Mouse (Mus musculus): ENCODE measurements around the gene Ssr1. TPM values are rescaled to one million over a fixed set of nuclear protein-coding genes. Genes with fewer than 3 reads are reported as not detected.

Gene Ssr1
- total and polyA plus RNA-seq, 3 experiments, result 72.3 to 95.6 (median 78.1) TPM

DNA sequence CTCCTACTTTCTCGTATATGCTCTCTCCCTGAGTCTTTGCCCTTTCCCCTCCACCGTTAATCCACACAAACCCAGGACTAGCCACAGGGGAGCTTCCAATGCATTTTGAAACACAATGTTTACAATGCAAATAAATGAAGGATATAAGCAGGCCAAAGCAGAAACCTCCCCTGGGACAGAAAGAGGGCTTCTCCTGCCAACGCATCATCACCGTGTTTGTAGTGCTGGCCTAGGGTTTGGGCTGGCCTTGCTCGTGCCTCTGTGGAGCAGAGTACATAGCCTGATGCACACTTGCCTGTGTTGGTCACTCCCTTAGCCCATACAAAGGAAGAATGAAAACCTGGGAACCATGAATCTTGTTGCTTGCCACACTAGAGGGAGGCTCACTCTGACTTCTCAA lies 53.4 kb downstream of the Ssr1 start:
- DNase-seq (ENCODE audit: low spot score), result no peak
- Histone ChIP-seq H3K9me3 (replicated peaks) (no peaks in the 10 kb centered on the region), H3K4me3 (ENCODE audit: low read depth, low read length) (no peak overlapping the region), H3K27me3 (ENCODE audit: insufficient read depth, low read length) (no peaks in the 10 kb centered on the region), H3K4me1 (ENCODE audit: insufficient read depth, low read depth, low read length) (peaks cover 16% of the 10 kb centered on the region), H3K36me3 (replicated peaks) (peaks cover 88% of the 10 kb centered on the region)
- ATAC-seq (ENCODE audit: extremely low read depth, insufficient number of reproducible peaks, low FRiP score, poor library complexity, severe bottlenecking), result no peak
- TF ChIP-seq CTCF (IDR thresholded peaks at IDR 0.05; ENCODE audit: low read depth, low read length), result no peak
- no peak for TF ChIP-seq POLR2AphosphoS5 (IDR thresholded peaks at IDR 0.05; ENCODE audit: insufficient replicate concordance, low read depth, low read length)
- no peak for TF ChIP-seq GATA1 (IDR thresholded peaks at IDR 0.05; ENCODE audit: borderline replicate concordance, low read length)
- no peak for TF ChIP-seq GATA2 (IDR thresholded peaks at IDR 0.05; ENCODE audit: borderline replicate concordance, low read depth, low read length)
- no peak for TF ChIP-seq TAL1 (conservative IDR thresholded peaks at IDR 0.05; ENCODE audit: low read depth, low read length)

GRCm38 (mm10) chr13:37940167-37940566 lies 53.9 kb downstream of the Ssr1 start:
- TF ChIP-seq GATA1 (IDR thresholded peaks at IDR 0.05; ENCODE audit: borderline replicate concordance, low read length), result no peak
- no peak for TF ChIP-seq GATA2 (IDR thresholded peaks at IDR 0.05; ENCODE audit: borderline replicate concordance, low read depth, low read length)
- no peak for TF ChIP-seq POLR2AphosphoS5 (IDR thresholded peaks at IDR 0.05; ENCODE audit: insufficient replicate concordance, low read depth, low read length)
- TF ChIP-seq TAL1 (conservative IDR thresholded peaks at IDR 0.05; ENCODE audit: low read depth, low read length), result no peak
- no peak for TF ChIP-seq CTCF (IDR thresholded peaks at IDR 0.05; ENCODE audit: low read depth, low read length)
- DNase-seq (ENCODE audit: low spot score) (no peak), ATAC-seq (ENCODE audit: extremely low read depth, insufficient number of reproducible peaks, low FRiP score, poor library complexity, severe bottlenecking) (no peak)
- Histone ChIP-seq H3K9me3 (replicated peaks) (no peaks in the 10 kb centered on the region), H3K4me1 (ENCODE audit: insufficient read depth, low read depth, low read length) (peaks cover 16% of the 10 kb centered on the region), H3K36me3 (replicated peaks) (peaks cover 88% of the 10 kb centered on the region), H3K4me3 (ENCODE audit: low read depth, low read length) (no peak overlapping the region), H3K27me3 (ENCODE audit: insufficient read depth, low read length) (no peaks in the 10 kb centered on the region)

DNA sequence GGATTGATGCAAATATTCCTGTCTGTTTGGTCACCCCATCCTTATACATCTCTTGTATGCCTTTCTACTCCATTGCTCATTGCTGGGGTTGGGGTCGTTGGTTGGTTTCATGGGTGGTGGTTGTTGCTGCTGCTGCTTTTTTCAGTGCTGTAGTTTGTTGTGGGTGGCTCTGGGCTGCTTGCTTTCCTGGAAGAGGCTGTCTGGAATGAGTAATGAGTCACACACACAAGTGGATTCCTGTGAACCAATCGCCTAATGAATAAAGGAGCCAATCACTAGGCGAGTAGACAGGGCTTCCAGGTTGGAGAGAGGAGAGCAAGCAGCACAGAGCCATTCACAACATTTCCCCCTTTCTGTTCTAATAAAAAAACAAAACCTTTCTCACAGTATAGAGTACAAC lies 57.7 kb downstream of the Ssr1 start:
- no peak for TF ChIP-seq GATA2 (IDR thresholded peaks at IDR 0.05; ENCODE audit: borderline replicate concordance, low read depth, low read length)
- no peak overlapping the region for H3K4me3 ChIP-seq (ENCODE audit: low read depth, low read length)
- ATAC-seq (ENCODE audit: extremely low read depth, insufficient number of reproducible peaks, low FRiP score, poor library complexity, severe bottlenecking), result no peak
- H3K4me1 ChIP-seq (ENCODE audit: insufficient read depth, low read depth, low read length), result peaks cover 15% of the 10 kb centered on the region
- no peaks in the 10 kb centered on the region for H3K9me3 ChIP-seq (replicated peaks)
- DNase-seq (ENCODE audit: low spot score), result no peak
- H3K36me3 ChIP-seq (replicated peaks), result peaks cover 87% of the 10 kb centered on the region
- H3K27me3 ChIP-seq (ENCODE audit: insufficient read depth, low read length), result no peaks in the 10 kb centered on the region

GRCm38 (mm10) chr13:37934920-37935319 lies 59.1 kb downstream of the Ssr1 start:
- H3K27me3 ChIP-seq (ENCODE audit: insufficient read depth, low read length), result no peaks in the 10 kb centered on the region; the same call in 1 of the 2 replicates
- peaks cover 89% of the 10 kb centered on the region for H3K36me3 ChIP-seq (replicated peaks)
- TF ChIP-seq POLR2AphosphoS5 (IDR thresholded peaks at IDR 0.05; ENCODE audit: insufficient replicate concordance, low read depth, low read length) (no peak), GATA1 (IDR thresholded peaks at IDR 0.05; ENCODE audit: borderline replicate concordance, low read length) (no peak), CTCF (IDR thresholded peaks at IDR 0.05; ENCODE audit: low read depth, low read length) (no peak), GATA2 (IDR thresholded peaks at IDR 0.05; ENCODE audit: borderline replicate concordance, low read depth, low read length) (no peak)
- ATAC-seq (ENCODE audit: extremely low read depth, insufficient number of reproducible peaks, low FRiP score, poor library complexity, severe bottlenecking) (no peak), DNase-seq (ENCODE audit: low spot score) (no peak)
- no peaks in the 10 kb centered on the region for H3K9me3 ChIP-seq (replicated peaks)
- peaks cover 22% of the 10 kb centered on the region for H3K4me1 ChIP-seq (ENCODE audit: insufficient read depth, low read depth, low read length)
- no peak overlapping the region for H3K4me3 ChIP-seq (ENCODE audit: low read depth, low read length)

DNA sequence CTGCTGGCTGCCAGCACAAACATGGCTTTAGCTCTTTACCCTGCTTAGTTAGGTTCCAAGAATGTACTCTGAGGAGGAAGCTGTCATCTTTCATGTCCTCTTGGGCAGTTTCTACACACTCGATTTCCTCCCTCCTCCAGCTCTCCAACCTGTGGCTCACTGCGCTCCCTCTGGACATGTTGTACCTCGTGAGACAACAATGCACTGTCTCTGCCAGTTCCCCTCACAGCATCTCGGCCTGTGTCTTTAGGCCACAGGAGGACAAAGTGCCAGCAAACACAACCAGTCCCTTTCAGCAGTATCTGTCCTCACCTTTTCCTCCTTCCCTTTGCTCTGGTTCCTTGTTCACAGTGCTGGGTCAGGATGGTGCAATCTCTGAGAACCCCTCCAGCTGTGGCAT lies 59.9 kb downstream of the Ssr1 start:
- DNase-seq (ENCODE audit: low spot score), result no peak
- Histone ChIP-seq H3K36me3 (replicated peaks) (peaks cover 90% of the 10 kb centered on the region), H3K4me3 (ENCODE audit: low read depth, low read length) (no peak overlapping the region), H3K4me1 (ENCODE audit: insufficient read depth, low read depth, low read length) (peaks cover 27% of the 10 kb centered on the region), H3K9me3 (replicated peaks) (no peaks in the 10 kb centered on the region), H3K27me3 (ENCODE audit: insufficient read depth, low read length) (no peaks in the 10 kb centered on the region; the same call in 1 of the 2 replicates)
- TF ChIP-seq GATA1 (IDR thresholded peaks at IDR 0.05; ENCODE audit: borderline replicate concordance, low read length) (no peak), CTCF (IDR thresholded peaks at IDR 0.05; ENCODE audit: low read depth, low read length) (no peak), GATA2 (IDR thresholded peaks at IDR 0.05; ENCODE audit: borderline replicate concordance, low read depth, low read length) (no peak), TAL1 (conservative IDR thresholded peaks at IDR 0.05; ENCODE audit: low read depth, low read length) (no peak), POLR2AphosphoS5 (IDR thresholded peaks at IDR 0.05; ENCODE audit: insufficient replicate concordance, low read depth, low read length) (no peak)
- ATAC-seq (ENCODE audit: extremely low read depth, insufficient number of reproducible peaks, low FRiP score, poor library complexity, severe bottlenecking), result no peak

DNA sequence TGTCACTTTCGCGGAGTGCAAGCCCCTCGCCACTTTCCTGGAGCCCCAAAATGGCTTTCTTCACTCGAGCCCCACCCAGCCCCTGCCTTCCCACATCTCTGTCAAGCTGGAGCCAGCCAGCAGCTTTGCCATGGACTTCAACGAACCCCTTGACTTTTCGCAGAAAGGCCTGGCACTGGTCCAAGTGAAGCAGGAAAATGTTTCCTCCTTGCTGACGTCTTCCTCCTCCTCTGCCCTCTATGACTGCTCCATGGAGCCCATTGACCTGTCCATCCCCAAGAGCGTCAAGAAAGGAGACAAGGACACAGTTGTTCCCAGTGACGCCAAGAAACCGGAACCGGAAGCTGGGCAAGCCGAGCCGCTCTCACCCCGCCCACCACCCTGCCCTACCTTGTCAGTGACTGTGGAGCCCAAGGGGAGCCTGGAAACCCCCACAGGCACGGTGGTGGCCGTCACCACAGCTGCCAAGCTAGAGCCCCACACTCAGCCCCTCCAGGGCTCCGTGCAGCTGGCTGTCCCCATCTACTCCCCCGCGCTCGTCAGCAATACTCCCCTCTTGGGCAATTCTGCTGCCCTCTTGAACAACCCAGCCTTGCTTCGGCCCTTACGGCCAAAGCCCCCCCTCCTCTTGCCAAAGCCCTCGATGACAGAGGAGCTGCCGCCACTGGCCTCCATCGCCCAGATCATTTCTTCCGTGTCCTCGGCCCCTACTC lies 62.7 kb downstream of the Ssr1 start:
- H3K4me1 ChIP-seq (ENCODE audit: insufficient read depth, low read depth, low read length), result peaks cover 27% of the 10 kb centered on the region
- peaks cover 98% of the 10 kb centered on the region for H3K36me3 ChIP-seq (replicated peaks)
- H3K4me3 ChIP-seq (ENCODE audit: low read depth, low read length), result no peak overlapping the region; the same call in 1 of the 2 replicates
- DNase-seq (ENCODE audit: low spot score) (peak; percentile 26), ATAC-seq (ENCODE audit: extremely low read depth, insufficient number of reproducible peaks, low FRiP score, poor library complexity, severe bottlenecking) (no peak)
- TF ChIP-seq TAL1 (conservative IDR thresholded peaks at IDR 0.05; ENCODE audit: low read depth, low read length) (no peak), POLR2AphosphoS5 (IDR thresholded peaks at IDR 0.05; ENCODE audit: insufficient replicate concordance, low read depth, low read length) (no peak), CTCF (IDR thresholded peaks at IDR 0.05; ENCODE audit: low read depth, low read length) (no peak), GATA2 (IDR thresholded peaks at IDR 0.05; ENCODE audit: borderline replicate concordance, low read depth, low read length) (no peak), GATA1 (IDR thresholded peaks at IDR 0.05; ENCODE audit: borderline replicate concordance, low read length) (no peak)
- H3K9me3 ChIP-seq (replicated peaks), result no peaks in the 10 kb centered on the region
- H3K27me3 ChIP-seq (ENCODE audit: insufficient read depth, low read length), result no peaks in the 10 kb centered on the region; the same call in 1 of the 2 replicates
